Mouse (Mus musculus) heart, embryonic 14.5 days (tissue): Measurements from ENCODE around the gene Sult5a1. TPM values are rescaled to one million over a fixed set of nuclear protein-coding genes. Genes with fewer than 3 reads are reported as not detected.

Experiments
- ATAC-seq: fragments of 200-750 bp; cut with Nextera tagmentation; 2 replicates; pipeline ENCODE4 v1.8.0; 2017; ENCODE audit warnings: low read depth, moderate TSS enrichment; ENCODE audit not compliant: insufficient number of reproducible peaks, insufficient read depth, low FRiP score
- H3K27ac ChIP-seq, 2 experiments: fragments of 200-500 bp in 1 of 2; fragments of 300-500 bp in 1 of 2; sonication (generic) in 1 of 2; replicated peaks in 1 of 2; 2 replicates each; pipeline ENCODE4 v1.5.1; 2012 to 2014; ENCODE audit warnings: low read depth in 2 of 2, low read length in 2 of 2, control low read depth in 1 of 2, mild to moderate bottlenecking in 1 of 2, mixed read lengths in 1 of 2; ENCODE audit not compliant: control insufficient read depth in 1 of 2, insufficient read depth in 1 of 2
- H3K27me3 ChIP-seq: fragments of 300-500 bp; sonication (generic); 2 replicates; pipeline ENCODE4 v1.6.1; 2014; ENCODE audit warnings: mild to moderate bottlenecking, low read length, control low read depth; ENCODE audit not compliant: control insufficient read depth, insufficient read depth
- H3K36me3 ChIP-seq: fragments of 300-500 bp; sonication (generic); 2 replicates; pipeline ENCODE4 v1.6.1; 2014; ENCODE audit warnings: mild to moderate bottlenecking, control low read depth, low read length, mixed read lengths; ENCODE audit not compliant: control insufficient read depth, insufficient read depth
- H3K4me1 ChIP-seq, 2 experiments: fragments of 200-500 bp in 1 of 2; fragments of 300-500 bp in 1 of 2; sonication (generic) in 1 of 2; 2 replicates each; pipeline ENCODE4 v1.6.1; 2012 to 2014; ENCODE audit warnings: low read length in 2 of 2, control low read depth in 1 of 2, mixed read lengths in 1 of 2; ENCODE audit not compliant: control insufficient read depth in 2 of 2, insufficient read depth in 2 of 2
- H3K4me2 ChIP-seq: fragments of 300-500 bp; sonication (generic); 2 replicates; pipeline ENCODE4 v1.6.1; 2014; ENCODE audit warnings: mild to moderate bottlenecking, low read length
- H3K4me3 ChIP-seq, 2 experiments: fragments of 200-500 bp in 1 of 2; fragments of 300-500 bp in 1 of 2; sonication (generic) in 1 of 2; 2 replicates each; pipeline ENCODE4 v1.5.1; 2012 to 2014; ENCODE audit warnings: low read length in 2 of 2, mild to moderate bottlenecking in 2 of 2, control low read depth in 1 of 2, low read depth in 1 of 2, moderate library complexity in 1 of 2; ENCODE audit not compliant: control insufficient read depth in 1 of 2, insufficient read depth in 1 of 2
- H3K9ac ChIP-seq: fragments of 300-500 bp; sonication (generic); 2 replicates; pipeline ENCODE4 v1.6.1; 2014; ENCODE audit warnings: mild to moderate bottlenecking, low read length
- H3K9me3 ChIP-seq: fragments of 300-500 bp; sonication (generic); 2 replicates; pipeline ENCODE4 v1.6.1; 2016; ENCODE audit warnings: low read length, control low read depth; ENCODE audit not compliant: control insufficient read depth
- WGBS: fragments of 180-500 bp; shearing (Covaris S2); extraction: QIAGEN DNeasy Blood & Tissue Kit; methylation state at CpG from one replicate; pipeline ENCODE4 v1.1.7; 2014; 5-methylcytosine and 5-hydroxymethylcytosine counted together
- polyA plus RNA-seq: library from polyadenylated mRNA; unstranded; fragments of >200 nt; fragmentation: Nextera tagmentation; extraction: Ambion mirVana; gene quantifications from 2 replicates; pipeline ENCODE4 v1.2.1, GENCODE M21; 2014

Sult5a1 gene
- polyA plus RNA-seq, 1 experiment from 2014 or later = 6.0 TPM

DNA sequence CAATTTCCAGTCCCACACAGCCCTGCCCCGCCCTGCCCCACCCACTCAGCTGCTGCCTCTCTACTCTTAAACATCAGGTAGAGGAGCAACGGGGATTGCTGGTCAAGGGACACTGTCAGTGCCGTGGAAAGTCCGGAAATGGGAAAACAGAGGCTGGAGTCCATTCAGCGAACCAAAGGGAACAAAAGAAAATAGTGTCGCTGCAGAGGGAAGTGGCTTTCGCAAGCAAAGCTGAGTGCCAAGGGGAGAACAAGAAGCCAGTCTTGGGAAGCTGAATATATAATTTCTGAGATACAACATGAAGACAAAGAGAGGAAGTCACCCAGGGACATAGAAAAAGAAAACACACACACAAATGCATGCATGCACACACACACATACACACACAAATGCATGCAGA, 30.7 kb upstream of the Sult5a1 start:
- H3K4me1 ChIP-seq = peaks cover 4 to 9% of the 10 kb centered on the region in 2 experiments; a peak in 3 of 4 replicates
- H3K9me3 ChIP-seq = no peaks in the 10 kb centered on the region
- H3K4me2 ChIP-seq = no peak overlapping the region
- 79% methylated on average over 7 of the region's 7 CpGs for WGBS
- no peak for ATAC-seq
- H3K9ac ChIP-seq = no peak overlapping the region
- H3K4me3 ChIP-seq = no peak overlapping the region
- no peaks in the 10 kb centered on the region for H3K36me3 ChIP-seq
- no peaks in the 10 kb centered on the region for H3K27me3 ChIP-seq
- no peak overlapping the region for H3K27ac ChIP-seq

DNA sequence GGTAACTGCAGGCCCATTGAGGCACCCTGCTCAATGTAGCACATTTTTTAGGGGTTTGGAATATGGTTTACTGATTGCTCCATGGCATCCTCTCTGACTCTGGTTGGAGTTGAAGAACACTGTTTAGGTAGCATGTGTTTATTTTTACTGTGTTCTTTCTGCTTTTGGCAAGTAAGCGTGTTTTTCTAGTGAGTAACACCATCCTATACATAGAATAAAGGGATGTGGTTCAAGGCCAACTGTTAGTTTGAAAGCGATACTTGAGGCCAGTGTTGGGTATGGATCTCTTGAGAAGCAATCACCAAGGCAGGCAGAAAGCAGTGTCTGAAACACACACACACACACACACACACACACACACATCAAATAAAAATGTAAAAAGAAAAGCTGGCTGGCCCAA, 29.9 kb upstream of the Sult5a1 start:
- Histone ChIP-seq H3K4me3 (no peak overlapping the region), H3K36me3 (no peaks in the 10 kb centered on the region), H3K4me1 (peaks cover 4 to 9% of the 10 kb centered on the region in 2 experiments; a peak in 3 of 4 replicates), H3K27ac (no peak overlapping the region), H3K4me2 (no peak overlapping the region), H3K9ac (no peak overlapping the region), H3K9me3 (no peaks in the 10 kb centered on the region), H3K27me3 (no peaks in the 10 kb centered on the region)
- 87% methylated on average over 2 of the region's 2 CpGs for WGBS
- no peak for ATAC-seq

DNA sequence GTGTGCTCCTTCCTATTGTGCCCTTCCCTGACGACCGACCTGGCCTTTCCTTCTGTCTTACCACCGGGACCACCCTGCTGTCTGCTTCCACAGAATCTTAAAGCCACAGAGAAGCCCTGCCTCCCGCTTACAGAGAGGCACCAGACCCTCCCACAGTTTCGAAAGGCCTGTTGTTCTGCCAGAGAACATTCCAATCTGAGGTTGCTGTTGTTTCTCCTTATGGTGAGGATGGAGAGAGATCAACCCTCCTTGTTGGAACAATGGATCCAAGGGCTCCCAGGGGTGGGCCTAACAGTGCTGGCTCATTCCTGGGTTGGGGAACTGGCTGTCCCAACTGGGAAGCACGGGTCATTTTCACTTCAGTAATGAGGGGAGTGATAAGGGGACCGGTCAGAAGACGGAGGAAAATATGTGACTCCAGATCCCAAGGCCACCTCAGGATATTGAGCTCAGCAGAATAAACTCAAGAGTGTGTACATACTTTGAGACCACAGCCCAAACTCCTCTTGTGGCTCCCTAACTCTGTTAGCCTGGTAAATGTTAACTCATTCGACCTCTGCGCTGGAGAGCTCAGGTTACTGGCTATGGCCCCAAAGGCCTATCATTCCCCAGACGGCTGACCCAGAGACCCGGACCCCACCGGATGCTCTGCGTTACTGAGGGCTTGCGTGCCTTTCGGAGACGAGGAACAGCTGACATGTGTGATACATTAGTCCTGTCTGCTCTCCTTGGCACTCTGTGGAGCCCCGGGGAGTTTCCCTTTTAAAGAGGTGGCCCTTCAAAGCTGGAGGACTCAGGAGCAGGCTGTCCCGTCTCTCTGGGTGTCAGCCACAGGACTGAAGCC, 27.7 kb upstream of the Sult5a1 start, which contains the start of gene Dpep1:
TSS of gene Dpep1 (plus strand) at position 677 of the 844 bp plus-strand sequence.
- Histone ChIP-seq H3K27ac (peak within 1 kb of the TSS; percentile 25 to 28; a peak in 3 of 4 replicates), H3K4me3 (no peak within 1 kb of the TSS), H3K27me3 (no peaks in the 10 kb centered on the region), H3K4me2 (no peak within 1 kb of the TSS), H3K4me1 (peaks cover 4 to 9% of the 10 kb centered on the region in 2 experiments; a peak in 3 of 4 replicates), H3K9me3 (no peaks in the 10 kb centered on the region), H3K36me3 (no peaks in the 10 kb centered on the region), H3K9ac (no peak within 1 kb of the TSS; the same call in 1 of the 2 replicates)
- no peak for ATAC-seq
- 34% methylated on average over 19 of the region's 19 CpGs for WGBS

GRCm38 (mm10) chr8:123181391-123181790, 23.3 kb upstream of the Sult5a1 start:
- ATAC-seq = 0 out of 2 replicates have a peak, but pooled peaks have one; percentile 17
- Histone ChIP-seq H3K27me3 (no peaks in the 10 kb centered on the region), H3K27ac (no peak overlapping the region), H3K9me3 (peaks cover 3% of the 10 kb centered on the region; the same call in 1 of the 2 replicates), H3K9ac (no peak overlapping the region), H3K36me3 (no peaks in the 10 kb centered on the region), H3K4me3 (no peak overlapping the region), H3K4me2 (no peak overlapping the region), H3K4me1 (peaks cover 0 to 8% of the 10 kb centered on the region in 2 experiments; a peak in 3 of 4 replicates)
- WGBS = 74% methylated on average over 3 of the region's 3 CpGs

DNA sequence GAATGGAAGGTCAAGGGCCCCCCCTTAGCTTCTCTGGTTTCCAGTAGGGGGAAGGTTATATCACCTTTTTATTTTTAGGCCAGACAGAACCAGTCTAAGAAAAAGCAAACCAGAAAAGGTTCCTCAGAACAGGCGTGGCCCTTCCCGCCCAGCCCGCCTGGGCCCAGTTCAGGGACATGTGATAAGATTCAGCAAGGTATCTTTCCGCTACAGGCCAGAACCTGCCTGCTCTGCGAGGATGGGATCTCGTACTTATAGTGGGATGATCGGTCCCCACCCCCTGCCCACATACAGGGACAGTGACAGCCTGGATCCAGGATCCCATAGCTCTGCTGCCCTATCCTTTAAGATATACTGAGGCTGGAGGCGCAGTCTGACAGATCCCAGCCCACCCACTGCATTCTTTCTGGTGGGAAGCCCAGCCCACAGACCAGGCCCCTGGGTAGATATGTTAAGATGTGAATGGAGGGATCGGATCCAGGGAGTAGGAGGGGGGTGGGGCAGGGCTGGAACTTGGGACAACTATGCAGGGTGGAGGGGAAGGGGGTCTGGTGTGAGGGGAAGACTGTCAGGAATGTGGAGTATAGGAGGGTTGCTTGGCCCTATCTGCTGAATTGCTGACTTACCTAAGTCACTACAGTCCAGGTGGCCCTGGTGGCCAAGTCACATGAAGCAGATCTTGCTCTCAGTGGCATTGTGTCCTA, 1.9 kb downstream of the Sult5a1 start:
- no peak for ATAC-seq
- H3K27me3 ChIP-seq = no peaks in the 10 kb centered on the region
- peak overlapping the region; percentile 22; the same call in 1 of the 2 replicates for H3K9ac ChIP-seq

DNA sequence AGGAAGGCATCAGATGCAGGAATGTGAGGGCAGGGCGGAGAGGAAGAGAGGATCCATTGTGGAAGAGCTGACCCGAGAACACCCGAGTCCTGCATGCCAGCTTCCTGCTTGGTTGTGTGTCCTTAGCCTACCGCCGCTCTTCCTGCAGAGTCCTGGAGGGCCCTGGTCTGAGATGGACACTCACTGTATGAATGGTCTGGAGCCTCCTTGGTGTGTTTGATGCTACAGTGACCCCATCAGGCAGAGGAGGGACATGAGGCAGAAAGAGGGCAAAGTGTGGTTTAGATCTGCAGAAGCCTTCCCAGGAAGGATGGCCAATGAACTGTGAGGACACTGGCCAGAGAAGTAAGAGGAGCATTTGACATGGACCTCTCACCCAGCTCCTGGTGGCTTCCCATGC, 2.9 kb downstream of the Sult5a1 start:
- no peak overlapping the region for H3K4me3 ChIP-seq
- no peak for ATAC-seq
- WGBS = 72% methylated on average over 5 of the region's 5 CpGs
- no peak overlapping the region for H3K9ac ChIP-seq
- H3K27me3 ChIP-seq = no peaks in the 10 kb centered on the region
- H3K4me2 ChIP-seq = no peak overlapping the region
- H3K27ac ChIP-seq = no peak overlapping the region
- H3K36me3 ChIP-seq = no peaks in the 10 kb centered on the region
- H3K9me3 ChIP-seq = no peaks in the 10 kb centered on the region
- H3K4me1 ChIP-seq = peaks cover 24 to 25% of the 10 kb centered on the region in 2 experiments

More for the DNA sequence above, 1.9 kb downstream of the Sult5a1 start:
- H3K4me3 ChIP-seq = no peak overlapping the region
- no peak overlapping the region for H3K27ac ChIP-seq
- H3K9me3 ChIP-seq = no peaks in the 10 kb centered on the region
- peaks cover 24 to 25% of the 10 kb centered on the region in 2 experiments for H3K4me1 ChIP-seq
- 40% methylated on average over 9 of the region's 9 CpGs for WGBS
- H3K36me3 ChIP-seq = no peaks in the 10 kb centered on the region
- no peak overlapping the region for H3K4me2 ChIP-seq

GRCm38 (mm10) chr8:123150737-123151171, 7.4 kb downstream of the Sult5a1 start:
- Histone ChIP-seq H3K9me3 (no peaks in the 10 kb centered on the region), H3K27ac (peak overlapping the region; percentile 55 to 67; a peak in 3 of 4 replicates), H3K27me3 (no peaks in the 10 kb centered on the region), H3K4me3 (no peak overlapping the region), H3K9ac (no peak overlapping the region), H3K4me2 (no peak overlapping the region), H3K36me3 (no peaks in the 10 kb centered on the region), H3K4me1 (peaks cover under 1 to 1% of the 10 kb centered on the region in 2 experiments)
- WGBS = 52% methylated on average over 9 of the region's 9 CpGs
- ATAC-seq = peak; percentile 45; the same call in 1 of the 2 replicates
